Mouse (Mus musculus): Measurements from ENCODE around the gene Scd3. TPM values are rescaled to one million over a fixed set of nuclear protein-coding genes. Genes with fewer than 3 reads are reported as not detected.

The Scd3 gene
- polyA plus RNA-seq (2015; fragmentation: Illumina TruSeq; extraction: RNeasy Lipid Tissue Mini Kit (QIAGEN cat#74804); ENCODE audit: insufficient read depth, low read depth, low replicate concordance), result not detected

GRCm38 (mm10) chr19:44203015-44203564 is at the start of gene Scd3:
TSS of gene Scd3 (plus strand) at chr19:44203269.

GRCm38 (mm10) chr19:44192342-44192741 is 10.7 kb upstream of the Scd3 start, which contains the start of gene Pkd2l1:
TSS of gene Pkd2l1 (minus strand) at chr19:44192442.

GRCm38 (mm10) chr19:44292941-44293768 is 90.1 kb downstream of the Scd3 start, which contains the start of gene Scd2:
TSS of gene Scd2 (plus strand) at chr19:44293674.

Other genes with a start within 250 kb of the Scd3 start
- gene Cpn1, start 216.7 kb upstream of the Scd3 start, polyA plus RNA-seq (2015; fragmentation: Illumina TruSeq; extraction: RNeasy Lipid Tissue Mini Kit (QIAGEN cat#74804); ENCODE audit: insufficient read depth, low read depth, low replicate concordance), result 16.4 TPM
- gene Cyp2c23, start 174.1 kb upstream of the Scd3 start, polyA plus RNA-seq (2015; fragmentation: Illumina TruSeq; extraction: RNeasy Lipid Tissue Mini Kit (QIAGEN cat#74804); ENCODE audit: insufficient read depth, low read depth, low replicate concordance), result not detected
- 5.2 TPM for gene Erlin1, start 133.5 kb upstream of the Scd3 start, polyA plus RNA-seq (2015; fragmentation: Illumina TruSeq; extraction: RNeasy Lipid Tissue Mini Kit (QIAGEN cat#74804); ENCODE audit: insufficient read depth, low read depth, low replicate concordance)
- 24.8 TPM for gene Chuk, start 95.8 kb upstream of the Scd3 start, polyA plus RNA-seq (2015; fragmentation: Illumina TruSeq; extraction: RNeasy Lipid Tissue Mini Kit (QIAGEN cat#74804); ENCODE audit: insufficient read depth, low read depth, low replicate concordance)
- gene Cwf19l1, start 67.4 kb upstream of the Scd3 start, polyA plus RNA-seq (2015; fragmentation: Illumina TruSeq; extraction: RNeasy Lipid Tissue Mini Kit (QIAGEN cat#74804); ENCODE audit: insufficient read depth, low read depth, low replicate concordance), result 3.5 TPM
- gene Bloc1s2, start 56.8 kb upstream of the Scd3 start, polyA plus RNA-seq (2015; fragmentation: Illumina TruSeq; extraction: RNeasy Lipid Tissue Mini Kit (QIAGEN cat#74804); ENCODE audit: insufficient read depth, low read depth, low replicate concordance), result 19.4 TPM
- gene Pkd2l1, start 10.8 kb upstream of the Scd3 start, polyA plus RNA-seq (2015; fragmentation: Illumina TruSeq; extraction: RNeasy Lipid Tissue Mini Kit (QIAGEN cat#74804); ENCODE audit: insufficient read depth, low read depth, low replicate concordance), result not detected
- 20.6 TPM for gene Scd2, start 90.4 kb downstream of the Scd3 start, polyA plus RNA-seq (2015; fragmentation: Illumina TruSeq; extraction: RNeasy Lipid Tissue Mini Kit (QIAGEN cat#74804); ENCODE audit: insufficient read depth, low read depth, low replicate concordance)
- 0.24 TPM for gene Scd4, start 129.8 kb downstream of the Scd3 start, polyA plus RNA-seq (2015; fragmentation: Illumina TruSeq; extraction: RNeasy Lipid Tissue Mini Kit (QIAGEN cat#74804); ENCODE audit: insufficient read depth, low read depth, low replicate concordance)
- 53.9 TPM for gene Scd1, start 204.6 kb downstream of the Scd3 start, polyA plus RNA-seq (2015; fragmentation: Illumina TruSeq; extraction: RNeasy Lipid Tissue Mini Kit (QIAGEN cat#74804); ENCODE audit: insufficient read depth, low read depth, low replicate concordance)

Measured in pancreas, adult 10 weeks (tissue).